Mouse (Mus musculus) neural tube, embryonic 12.5 days (tissue): ENCODE measurements at regions not wholly inside any gene's neighbourhood (a gene's known extent, or its start where the extent isn't known, plus 50 kb on each side); places are given as distances from the start of the nearest gene placed in this dataset.
A peak's percentile ranks its signal among the peaks of the same experiment; 100 is the strongest.

ENCODE experiments used
- ATAC-seq: fragments of 200-750 bp; cut with Nextera tagmentation; 2 replicates; pipeline ENCODE4 v1.8.0; 2017; ENCODE audit warnings: low read depth, mild to moderate bottlenecking, moderate TSS enrichment, moderate library complexity; ENCODE audit not compliant: low FRiP score
- H3K27ac ChIP-seq: fragments of 300-500 bp; sonication (generic); 2 replicates; pipeline ENCODE4 v1.5.1; 2016
- H3K27me3 ChIP-seq: fragments of 300-500 bp; sonication (generic); replicated peaks from 2 replicates; pipeline ENCODE4 v1.6.1; 2016; ENCODE audit warnings: mild to moderate bottlenecking
- H3K36me3 ChIP-seq: fragments of 300-500 bp; sonication (generic); 2 replicates; pipeline ENCODE4 v1.6.1; 2016; ENCODE audit warnings: mild to moderate bottlenecking
- H3K4me1 ChIP-seq: fragments of 300-500 bp; sonication (generic); 2 replicates; pipeline ENCODE4 v1.6.1; 2016
- H3K4me2 ChIP-seq: fragments of 300-500 bp; sonication (generic); replicated peaks from 2 replicates; pipeline ENCODE4 v1.6.1; 2016; ENCODE audit warnings: mild to moderate bottlenecking
- H3K4me3 ChIP-seq: fragments of 300-500 bp; sonication (generic); 2 replicates; pipeline ENCODE4 v1.5.1; 2016
- H3K9ac ChIP-seq: fragments of 300-500 bp; sonication (generic); 2 replicates; pipeline ENCODE4 v1.6.1; 2016; ENCODE audit warnings: mild to moderate bottlenecking
- H3K9me3 ChIP-seq: fragments of 300-500 bp; sonication (generic); 2 replicates; pipeline ENCODE4 v1.6.1; 2016; ENCODE audit warnings: mild to moderate bottlenecking
- WGBS: fragments of 180-500 bp; shearing (Covaris S2); methylation state at CpG from one replicate; pipeline ENCODE4 v1.1.7; 2016; 5-methylcytosine and 5-hydroxymethylcytosine counted together

GRCm38 (mm10) chr1:64275865-64276264 lies 153.8 kb upstream of the Klf7 start:
- Histone ChIP-seq H3K9me3 (no peaks in the 10 kb centered on the region), H3K27me3 (no peaks in the 10 kb centered on the region), H3K4me2 (no peak overlapping the region), H3K9ac (no peak overlapping the region), H3K27ac (no peak overlapping the region), H3K4me1 (no peaks in the 10 kb centered on the region), H3K36me3 (no peaks in the 10 kb centered on the region), H3K4me3 (no peak overlapping the region)
- no peak for ATAC-seq

DNA sequence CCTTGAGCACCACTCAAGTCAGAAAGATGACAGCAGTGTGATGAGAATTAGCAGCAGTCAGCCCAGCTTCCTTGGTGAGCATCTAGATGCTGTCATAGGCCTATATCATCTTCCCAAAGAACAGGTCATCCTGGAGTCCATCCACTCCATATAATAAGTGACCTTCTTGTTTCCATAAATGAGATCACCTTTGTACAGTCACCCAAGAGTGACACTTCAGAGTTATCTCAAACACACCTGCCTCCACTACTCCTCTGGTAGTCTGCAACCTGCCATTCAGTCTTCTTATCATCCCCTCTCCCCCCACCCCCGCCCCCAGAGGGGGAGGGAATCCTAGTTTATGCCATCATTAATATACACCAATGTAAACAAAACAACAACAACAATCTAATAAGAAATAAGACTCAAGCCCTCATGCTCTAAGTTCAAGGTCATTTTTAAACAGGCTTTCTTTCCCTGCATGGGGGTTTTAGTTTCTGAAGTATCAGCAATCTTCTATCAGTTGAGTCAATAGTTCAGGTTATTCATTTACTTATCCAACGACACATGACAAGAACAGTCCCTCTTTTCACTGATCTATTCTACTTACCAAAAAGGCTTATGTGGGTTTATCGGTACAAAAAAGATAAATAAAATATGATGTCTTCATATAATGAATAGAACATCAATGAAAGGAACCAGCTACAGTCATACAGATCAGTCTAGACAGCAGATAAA lies 153.2 kb upstream of the Klf7 start:
- Histone ChIP-seq H3K4me3 (no peak overlapping the region), H3K9me3 (no peaks in the 10 kb centered on the region), H3K27ac (no peak overlapping the region), H3K4me2 (no peak overlapping the region), H3K27me3 (no peaks in the 10 kb centered on the region), H3K9ac (no peak overlapping the region), H3K4me1 (no peaks in the 10 kb centered on the region), H3K36me3 (no peaks in the 10 kb centered on the region)
- 85% methylated on average over 3 of the region's 3 CpGs for WGBS
- ATAC-seq: no peak

GRCm38 (mm10) chr1:64257237-64257636 lies 135.2 kb upstream of the Klf7 start:
- no peak overlapping the region for H3K4me2 ChIP-seq
- no peaks in the 10 kb centered on the region for H3K9me3 ChIP-seq
- H3K36me3 ChIP-seq: no peaks in the 10 kb centered on the region
- ATAC-seq: no peak
- H3K27me3 ChIP-seq: no peaks in the 10 kb centered on the region
- H3K27ac ChIP-seq: no peak overlapping the region
- no peak overlapping the region for H3K4me3 ChIP-seq
- peaks cover 9% of the 10 kb centered on the region; the same call in 1 of the 2 replicates for H3K4me1 ChIP-seq
- H3K9ac ChIP-seq: no peak overlapping the region
- 40% methylated on average over 2 of the region's 2 CpGs for WGBS

GRCm38 (mm10) chr1:64255554-64256295 lies 133.6 kb upstream of the Klf7 start:
- no peaks in the 10 kb centered on the region for H3K36me3 ChIP-seq
- H3K4me2 ChIP-seq: no peak overlapping the region
- no peaks in the 10 kb centered on the region for H3K27me3 ChIP-seq
- no peak for ATAC-seq
- no peak overlapping the region for H3K4me3 ChIP-seq
- no peak overlapping the region for H3K27ac ChIP-seq
- no peak overlapping the region for H3K9ac ChIP-seq
- peaks cover 9% of the 10 kb centered on the region; the same call in 1 of the 2 replicates for H3K4me1 ChIP-seq
- no peaks in the 10 kb centered on the region for H3K9me3 ChIP-seq
- WGBS: 78% methylated on average over 14 of the region's 14 CpGs

- Histone ChIP-seq H3K27ac (no peak overlapping the region), H3K4me1 (peaks cover 9% of the 10 kb centered on the region; the same call in 1 of the 2 replicates), H3K4me3 (no peak overlapping the region), H3K36me3 (no peaks in the 10 kb centered on the region), H3K9me3 (no peaks in the 10 kb centered on the region), H3K4me2 (no peak overlapping the region), H3K9ac (no peak overlapping the region), H3K27me3 (no peaks in the 10 kb centered on the region)
- no peak for ATAC-seq
- 82% methylated on average over 8 of the region's 8 CpGs for WGBS
Observed at GRCm38 (mm10) chr1:64254673-64255072, 132.6 kb upstream of the Klf7 start.

GRCm38 (mm10) chr1:64253996-64254395 lies 131.9 kb upstream of the Klf7 start:
- WGBS: 55% methylated on average over 8 of the region's 8 CpGs
- no peaks in the 10 kb centered on the region for H3K27me3 ChIP-seq
- H3K4me3 ChIP-seq: no peak overlapping the region
- no peak overlapping the region for H3K4me2 ChIP-seq
- ATAC-seq: no peak
- H3K36me3 ChIP-seq: no peaks in the 10 kb centered on the region
- H3K27ac ChIP-seq: no peak overlapping the region
- H3K9ac ChIP-seq: no peak overlapping the region
- H3K4me1 ChIP-seq: peaks cover 9% of the 10 kb centered on the region; the same call in 1 of the 2 replicates
- H3K9me3 ChIP-seq: no peaks in the 10 kb centered on the region

- Histone ChIP-seq H3K9me3 (no peaks in the 10 kb centered on the region; the same call in 1 of the 2 replicates), H3K27me3 (no peaks in the 10 kb centered on the region), H3K27ac (no peak overlapping the region), H3K4me3 (no peak overlapping the region), H3K9ac (no peak overlapping the region), H3K36me3 (no peaks in the 10 kb centered on the region), H3K4me1 (no peaks in the 10 kb centered on the region), H3K4me2 (no peak overlapping the region)
- ATAC-seq: no peak
- 44% methylated on average over 2 of the region's 2 CpGs for WGBS
Observed at GRCm38 (mm10) chr1:64242401-64242800, 120.3 kb upstream of the Klf7 start.

DNA sequence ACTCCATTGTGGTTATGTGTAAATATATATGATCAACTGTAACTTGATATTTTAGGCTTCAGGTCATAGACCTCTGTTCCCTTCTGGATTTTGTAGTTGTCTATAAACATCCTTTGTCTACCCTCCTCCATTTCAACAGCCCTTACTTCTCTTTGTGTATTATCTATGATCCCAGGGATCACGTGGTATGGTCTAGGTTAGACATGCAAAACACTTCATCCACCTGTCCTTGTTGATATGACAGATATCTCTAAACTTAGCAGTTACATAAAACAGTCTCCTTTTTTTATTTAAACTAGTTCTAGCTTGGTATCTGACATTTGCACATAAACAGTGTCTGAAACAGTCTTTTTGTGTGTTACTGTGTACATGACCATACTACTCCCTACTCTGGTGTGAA lies 107.6 kb upstream of the Klf7 start:
- ATAC-seq: no peak
- no peak overlapping the region for H3K27ac ChIP-seq
- no peaks in the 10 kb centered on the region for H3K27me3 ChIP-seq
- H3K4me3 ChIP-seq: no peak overlapping the region
- H3K9ac ChIP-seq: no peak overlapping the region
- H3K9me3 ChIP-seq: no peaks in the 10 kb centered on the region
- H3K4me2 ChIP-seq: no peak overlapping the region
- H3K36me3 ChIP-seq: no peaks in the 10 kb centered on the region
- WGBS: 85% methylated on average over 1 of the region's 1 CpGs
- H3K4me1 ChIP-seq: peaks cover 13% of the 10 kb centered on the region

- 22% methylated on average over 16 of the region's 16 CpGs for WGBS
Observed at GRCm38 (mm10) chr1:64226001-64226918, 104.2 kb upstream of the Klf7 start.

DNA sequence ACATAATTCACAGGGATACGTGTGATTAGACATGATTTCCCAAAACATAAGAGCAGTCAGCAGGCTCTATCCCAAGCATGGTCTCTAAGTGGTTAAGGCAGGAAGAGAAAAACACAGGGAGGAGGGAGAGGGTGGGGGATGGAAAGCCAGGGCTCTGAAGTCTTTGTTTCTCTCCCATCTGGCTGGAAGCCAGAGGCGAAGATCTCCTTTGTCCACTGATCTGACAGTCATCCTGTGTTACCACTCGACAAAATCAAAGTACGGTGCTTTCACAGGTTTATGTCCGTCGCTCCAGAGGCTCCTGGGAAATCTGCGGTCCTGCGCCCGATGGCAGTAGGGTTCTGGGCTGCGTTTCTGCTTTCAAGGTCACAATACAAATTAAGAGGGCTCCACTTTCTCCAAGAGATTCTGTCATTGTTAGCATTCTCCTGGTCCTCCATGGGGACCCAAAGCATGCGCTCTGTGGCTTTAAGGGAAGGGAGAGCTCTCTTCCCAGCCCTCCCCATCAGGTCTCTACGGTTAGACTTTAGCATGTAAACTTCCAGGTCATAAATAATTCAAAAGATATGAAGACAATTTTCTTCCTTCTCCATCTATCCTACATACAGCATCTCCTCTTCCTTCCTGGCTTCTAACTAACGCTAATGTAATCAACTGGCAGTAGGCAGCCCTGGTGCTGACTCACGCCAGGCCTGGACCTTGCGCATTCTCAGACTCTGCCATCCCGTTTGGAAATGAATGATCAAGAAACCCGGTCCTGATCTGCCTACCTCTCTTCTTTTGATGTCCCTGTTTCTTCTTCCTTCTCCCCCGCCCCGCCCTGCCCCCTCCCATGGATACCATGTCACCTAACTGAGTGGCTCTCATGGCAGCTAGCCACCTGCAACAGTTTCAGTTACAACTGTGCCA lies 102.0 kb upstream of the Klf7 start:
- WGBS: 70% methylated on average over 19 of the region's 19 CpGs
- no peak overlapping the region; the same call in 1 of the 2 replicates for H3K27ac ChIP-seq
- H3K4me3 ChIP-seq: no peak overlapping the region
- H3K4me1 ChIP-seq: peaks cover 21% of the 10 kb centered on the region
- H3K36me3 ChIP-seq: no peaks in the 10 kb centered on the region
- no peaks in the 10 kb centered on the region for H3K27me3 ChIP-seq
- no peak; the same call in 1 of the 2 replicates for ATAC-seq
- H3K4me2 ChIP-seq: no peak overlapping the region
- no peaks in the 10 kb centered on the region for H3K9me3 ChIP-seq
- no peak overlapping the region for H3K9ac ChIP-seq

More at GRCm38 (mm10) chr1:64226001-64226918, 104.2 kb upstream of the Klf7 start:
- Histone ChIP-seq H3K27ac (no peak overlapping the region; the same call in 1 of the 2 replicates), H3K4me3 (no peak overlapping the region), H3K9me3 (no peaks in the 10 kb centered on the region), H3K9ac (no peak overlapping the region), H3K4me1 (peaks cover 21% of the 10 kb centered on the region), H3K36me3 (no peaks in the 10 kb centered on the region), H3K4me2 (peak overlapping the region; percentile 30), H3K27me3 (no peaks in the 10 kb centered on the region)
- peak; percentile 74 for ATAC-seq

DNA sequence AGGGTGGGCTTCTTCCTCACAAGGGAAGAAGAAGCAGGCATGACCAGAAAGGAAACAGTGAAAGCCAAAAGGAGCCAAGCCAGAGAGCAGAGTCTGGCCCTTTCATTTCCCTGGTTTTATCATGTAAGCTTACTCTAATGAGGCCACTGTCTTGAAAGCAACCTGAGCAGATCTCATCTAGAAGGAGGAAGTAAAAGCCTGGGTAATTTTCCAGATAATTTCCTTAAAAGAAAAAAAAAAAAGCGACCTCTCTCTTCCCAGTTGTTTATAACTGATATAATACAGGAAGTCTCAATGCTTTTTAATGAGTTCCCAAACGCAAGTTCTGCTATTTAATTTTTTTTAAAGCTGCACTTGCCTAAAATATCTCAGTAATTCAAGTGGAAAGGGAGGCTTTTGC lies 100.4 kb upstream of the Klf7 start:
- Histone ChIP-seq H3K4me1 (peaks cover 21% of the 10 kb centered on the region), H3K4me2 (no peak overlapping the region), H3K9me3 (no peaks in the 10 kb centered on the region), H3K27ac (no peak overlapping the region), H3K27me3 (no peaks in the 10 kb centered on the region), H3K9ac (no peak overlapping the region), H3K36me3 (no peaks in the 10 kb centered on the region), H3K4me3 (no peak overlapping the region)
- WGBS: 73% methylated on average over 2 of the region's 2 CpGs
- ATAC-seq: no peak
